8 mouse cellular contexts compared by ENCODE assay signal in the genomic region with DNA sequence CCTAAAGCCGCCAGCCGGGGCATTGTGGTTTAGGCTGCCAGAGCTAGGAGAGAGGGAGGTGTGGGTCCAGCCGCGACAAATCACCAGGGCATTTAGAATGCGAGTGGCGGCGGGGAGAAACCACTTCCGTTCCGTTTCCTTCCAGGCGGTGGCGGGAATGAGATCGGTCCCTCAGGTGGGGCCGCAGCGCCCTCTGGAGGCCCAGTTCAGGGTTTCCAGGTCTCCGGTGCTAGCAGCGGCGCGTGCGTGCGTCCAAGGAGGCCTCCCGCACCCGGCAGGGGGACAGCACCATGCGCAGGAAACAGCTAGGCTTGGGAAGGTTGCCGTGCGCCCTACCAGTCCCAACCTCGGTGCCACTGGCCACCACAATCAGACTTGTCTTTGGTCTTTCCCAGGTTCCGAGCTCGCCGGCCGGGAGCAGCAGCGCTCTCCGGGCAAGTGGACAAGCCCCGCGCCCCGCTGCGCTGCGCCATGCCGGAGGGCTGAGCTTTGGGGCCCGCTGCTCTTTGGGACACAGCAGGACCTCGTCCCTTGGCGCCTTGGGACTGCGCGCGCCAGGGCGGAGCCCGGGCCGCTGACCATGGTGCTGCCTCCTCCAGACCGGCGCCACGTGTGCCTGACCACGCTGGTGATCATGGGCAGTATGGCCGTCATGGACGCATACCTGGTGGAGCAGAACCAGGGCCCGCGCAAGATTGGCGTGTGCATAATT. TPM values are rescaled to one million over a fixed set of nuclear protein-coding genes. Genes with fewer than 3 reads are reported as not detected.
DNase-seq lines count a peak whose midpoint lies in the region; ATAC-seq lines count a peak whose summit lies in the region.

No protein-coding gene starts in this region.

- peak overlapping the region; percentile 77 for H3K9ac ChIP-seq in hindbrain, embryonic 15.5 days

- no peaks in the 10 kb centered on the region for H3K27me3 ChIP-seq in hindbrain, embryonic 15.5 days

- peak overlapping the region; percentile 45; the same call in 1 of the 2 replicates for H3K27ac ChIP-seq in hindbrain, embryonic 15.5 days (replicated peaks)

- ATAC-seq in hindbrain, embryonic 15.5 days (ENCODE audit: low FRiP score, low read depth), result peak; percentile 51

- DNase-seq in T-cell, adult 2 months (ENCODE audit: low spot score), result peak; percentile 79
- DNase-seq in cerebellum, adult 9-10 months, result peak; percentile 92
- DNase-seq in frontal cortex, postnatal 10 days (ENCODE audit: low spot score in 2 of 2), result peak; percentile 79 to 91
- peak; percentile 91 to 95 for DNase-seq in layer of hippocampus, postnatal 25 days (ENCODE audit: extremely low spot score in 1 of 2, low spot score in 1 of 2)
- peak; percentile 75 for DNase-seq in lung, postnatal 14 days
- DNase-seq in retina, embryonic 14.5 days (ENCODE audit: low spot score), result peak; percentile 93
- peak; percentile 92 for DNase-seq in thymus, postnatal 25 days

- WGBS in hindbrain, embryonic 15.5 days, result 4% methylated on average over 56 of the region's 56 CpGs

- H3K4me1 ChIP-seq in hindbrain, embryonic 15.5 days (replicated peaks), result peaks cover 23% of the 10 kb centered on the region

- H3K36me3 ChIP-seq in hindbrain, embryonic 15.5 days, result peaks cover 21% of the 10 kb centered on the region

- H3K4me2 ChIP-seq in hindbrain, embryonic 15.5 days, result peak overlapping the region; percentile 94

- H3K4me3 ChIP-seq in hindbrain, embryonic 15.5 days, result peak overlapping the region; percentile 71

- H3K9me3 ChIP-seq in hindbrain, embryonic 15.5 days, result no peaks in the 10 kb centered on the region

RNA-seq across cellular contexts. Expression of gene Tmem121, which starts 2.0 kb away (rescaled TPM):
- polyA plus RNA-seq in hindbrain, embryonic 15.5 days (2015; fragmentation: Nextera tagmentation; extraction: Ambion mirVana), result 47.3 and 49.8 TPM in 2 replicates
- total RNA-seq in layer of hippocampus, postnatal 25 days (2021), result 10 to 100 TPM; 22.6 to 23.3 TPM

RNA-seq across cellular contexts. Expression of gene Tedc1, which starts 31.5 kb away (rescaled TPM):
- polyA plus RNA-seq in hindbrain, embryonic 15.5 days (2015; fragmentation: Nextera tagmentation; extraction: Ambion mirVana), result 18.3 and 23.6 TPM in 2 replicates
- 1 to 10 TPM; 1.1 to 1.2 TPM for total RNA-seq in layer of hippocampus, postnatal 25 days (2021)

RNA-seq across cellular contexts. Expression of gene Crip1, which starts 41.6 kb away (rescaled TPM):
- 29.2 and 34.7 TPM in 2 replicates for polyA plus RNA-seq in hindbrain, embryonic 15.5 days (2015; fragmentation: Nextera tagmentation; extraction: Ambion mirVana)
- total RNA-seq in layer of hippocampus, postnatal 25 days (2021), result 10 to 100 TPM in 1 of 2 experiments, 1 to 10 TPM in 1; 7.6 to 12.6 TPM

RNA-seq across cellular contexts. Expression of gene Crip2, which starts 47.7 kb away (rescaled TPM):
- 294 and 336 TPM in 2 replicates for polyA plus RNA-seq in hindbrain, embryonic 15.5 days (2015; fragmentation: Nextera tagmentation; extraction: Ambion mirVana)
- total RNA-seq in layer of hippocampus, postnatal 25 days (2021), result 100 to 1,000 TPM; 110 to 113 TPM

Comparison
In these comparisons a context has a peak if more than half of its experiments do, and no peak if none do; other contexts are left out.
1. Peak in every context shown above with its lines: DNase-seq, ATAC-seq, H3K4me3 ChIP-seq and H3K27ac ChIP-seq.